Mouse (Mus musculus) embryonic facial prominence, embryonic 13.5 days (tissue): ENCODE results near the gene Olfr221. TPM values are rescaled to one million over a fixed set of nuclear protein-coding genes. Genes with fewer than 3 reads are reported as not detected.
A peak's percentile ranks its signal among the peaks of the same experiment; 100 is the strongest.

Source experiments
- ATAC-seq: fragments of 200-750 bp; cut with Nextera tagmentation; 2 replicates; pipeline ENCODE4 v1.8.0; 2017; ENCODE audit warnings: low read depth; ENCODE audit not compliant: insufficient number of reproducible peaks, insufficient read depth, low FRiP score, low TSS enrichment
- H3K27ac ChIP-seq: fragments of 300-500 bp; sonication (generic); 2 replicates; pipeline ENCODE4 v1.5.1; 2015; ENCODE audit warnings: moderate library complexity, mild to moderate bottlenecking, inconsistent platforms
- H3K27me3 ChIP-seq: fragments of 300-500 bp; sonication (generic); 2 replicates; pipeline ENCODE4 v1.6.1; 2015; ENCODE audit warnings: mild to moderate bottlenecking, inconsistent platforms
- H3K36me3 ChIP-seq: fragments of 300-500 bp; sonication (generic); 2 replicates; pipeline ENCODE4 v1.6.1; 2015; ENCODE audit warnings: mild to moderate bottlenecking, inconsistent platforms
- H3K4me1 ChIP-seq: fragments of 300-500 bp; sonication (generic); 2 replicates; pipeline ENCODE4 v1.6.1; 2015; ENCODE audit warnings: inconsistent platforms
- H3K4me2 ChIP-seq: fragments of 300-500 bp; sonication (generic); 2 replicates; pipeline ENCODE4 v1.6.1; 2015; ENCODE audit warnings: moderate library complexity, mild to moderate bottlenecking, inconsistent platforms
- H3K4me3 ChIP-seq: fragments of 300-500 bp; sonication (generic); 2 replicates; pipeline ENCODE4 v1.5.1; 2015; ENCODE audit warnings: mild to moderate bottlenecking, inconsistent platforms
- H3K9ac ChIP-seq: fragments of 300-500 bp; sonication (generic); 2 replicates; pipeline ENCODE4 v1.6.1; 2015; ENCODE audit warnings: mild to moderate bottlenecking, inconsistent platforms
- H3K9me3 ChIP-seq: fragments of 300-500 bp; sonication (generic); 2 replicates; pipeline ENCODE4 v1.6.1; 2016; ENCODE audit warnings: inconsistent platforms
- whole genome bisulfite sequencing: fragments of 180-500 bp; shearing (Covaris S2); methylation state at CpG from one replicate; pipeline ENCODE4 v1.1.7; 2015; ENCODE audit warnings: mixed read lengths; 5-methylcytosine and 5-hydroxymethylcytosine counted together
- polyA plus RNA-seq: library from polyadenylated mRNA; unstranded; fragments of >200 nt; fragmentation: Nextera tagmentation; extraction: Ambion mirVana; gene quantifications from 2 replicates; pipeline ENCODE4 v1.2.1, GENCODE M21; 2015

Olfr221 gene
- polyA plus RNA-seq, 1 experiment from 2014 or later: not detected

- 75% methylated on average over 17 of the region's 17 CpGs for WGBS
- no peak overlapping the region for H3K27ac ChIP-seq
- no peaks in the 10 kb centered on the region for H3K4me1 ChIP-seq
- no peak for ATAC-seq
- no peak overlapping the region for H3K4me3 ChIP-seq
- no peak overlapping the region for H3K9ac ChIP-seq
- H3K4me2 ChIP-seq: no peak overlapping the region
- H3K9me3 ChIP-seq: no peaks in the 10 kb centered on the region
- peaks cover 92% of the 10 kb centered on the region for H3K36me3 ChIP-seq
- no peaks in the 10 kb centered on the region for H3K27me3 ChIP-seq
Observed at GRCm38 (mm10) chr14:51996866-51997265, 45.4 kb downstream of the Olfr221 start.

GRCm38 (mm10) chr14:51996231-51996841 is 45.9 kb downstream of the Olfr221 start:
- WGBS: 88% methylated on average over 13 of the region's 13 CpGs
- Histone ChIP-seq H3K4me2 (no peak overlapping the region), H3K9me3 (no peaks in the 10 kb centered on the region), H3K4me1 (no peaks in the 10 kb centered on the region), H3K4me3 (no peak overlapping the region), H3K9ac (no peak overlapping the region), H3K27me3 (no peaks in the 10 kb centered on the region), H3K36me3 (peaks cover 92% of the 10 kb centered on the region), H3K27ac (no peak overlapping the region)
- no peak for ATAC-seq

DNA sequence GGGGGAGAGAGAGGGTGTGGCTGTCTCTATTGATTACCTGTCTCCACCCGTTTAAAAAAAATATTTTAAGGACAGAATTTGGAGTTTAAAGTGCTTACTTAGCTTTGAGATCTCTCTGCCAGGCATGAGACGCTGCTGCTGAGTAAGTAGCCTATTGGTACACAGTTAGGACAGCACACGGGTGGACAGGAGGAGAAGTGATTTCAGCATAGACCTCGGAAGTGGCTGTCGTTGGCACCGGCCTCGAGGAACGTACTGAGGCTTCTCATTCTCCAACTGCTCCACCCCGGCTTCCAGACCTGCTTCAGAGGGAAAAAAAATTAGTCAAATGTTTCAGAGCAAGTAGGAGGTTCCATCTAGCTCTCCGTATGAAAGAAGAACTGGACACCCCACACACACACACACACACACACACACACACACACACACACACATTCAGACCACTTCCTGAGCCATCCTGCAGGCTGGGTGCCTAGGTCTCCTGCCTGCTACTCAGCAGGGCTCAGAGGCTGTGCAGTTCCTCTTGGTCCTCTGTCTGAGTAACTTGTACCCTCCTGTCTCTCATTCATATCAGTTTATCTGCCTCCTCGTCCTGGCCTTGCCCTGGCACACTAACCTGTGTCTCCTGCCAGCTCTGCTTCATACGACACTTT is 46.9 kb downstream of the Olfr221 start:
- peaks cover 94% of the 10 kb centered on the region for H3K36me3 ChIP-seq
- no peak for ATAC-seq
- H3K9me3 ChIP-seq: no peaks in the 10 kb centered on the region
- H3K4me2 ChIP-seq: no peak overlapping the region
- WGBS: 74% methylated on average over 12 of the region's 12 CpGs
- H3K4me1 ChIP-seq: no peaks in the 10 kb centered on the region
- H3K4me3 ChIP-seq: no peak overlapping the region
- no peaks in the 10 kb centered on the region for H3K27me3 ChIP-seq
- no peak overlapping the region for H3K9ac ChIP-seq
- no peak overlapping the region for H3K27ac ChIP-seq

DNA sequence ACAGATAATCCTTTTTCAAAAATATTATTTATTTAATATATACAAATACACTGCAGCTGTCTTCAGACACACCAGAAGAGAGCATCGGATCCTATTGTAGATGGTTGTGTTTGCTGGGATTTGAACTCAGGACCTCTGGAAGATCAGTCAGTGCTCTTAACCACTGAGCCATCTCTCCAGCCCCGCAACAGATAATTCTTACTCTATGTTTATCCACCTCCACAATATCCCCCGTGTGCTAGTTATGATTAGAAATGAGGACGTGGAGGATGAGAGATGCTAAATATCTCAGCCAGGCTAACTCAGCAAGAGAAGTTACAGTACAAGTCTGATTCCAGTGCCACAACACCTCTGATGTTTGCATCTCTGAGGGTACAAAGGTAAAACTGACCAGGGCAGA is 47.8 kb downstream of the Olfr221 start:
- H3K27me3 ChIP-seq: no peaks in the 10 kb centered on the region
- no peaks in the 10 kb centered on the region for H3K9me3 ChIP-seq
- ATAC-seq: no peak
- H3K4me3 ChIP-seq: no peak overlapping the region
- H3K36me3 ChIP-seq: peaks cover 94% of the 10 kb centered on the region
- WGBS: 93% methylated on average over 4 of the region's 4 CpGs
- H3K9ac ChIP-seq: no peak overlapping the region
- H3K4me1 ChIP-seq: 0 out of 2 replicates have a peak, but pooled peaks cover 1% of the 10 kb centered on the region
- H3K27ac ChIP-seq: no peak overlapping the region
- no peak overlapping the region for H3K4me2 ChIP-seq

- peaks cover 74% of the 10 kb centered on the region for H3K36me3 ChIP-seq
- peaks cover 28% of the 10 kb centered on the region for H3K4me1 ChIP-seq
- no peaks in the 10 kb centered on the region for H3K27me3 ChIP-seq
- no peaks in the 10 kb centered on the region for H3K9me3 ChIP-seq
- H3K4me3 ChIP-seq: no peak overlapping the region
- peak overlapping the region; percentile 54 for H3K9ac ChIP-seq
- H3K4me2 ChIP-seq: no peak overlapping the region
- WGBS: 57% methylated on average over 12 of the region's 12 CpGs
- H3K27ac ChIP-seq: no peak overlapping the region
- ATAC-seq: no peak
Observed at GRCm38 (mm10) chr14:51989461-51989970, 52.7 kb downstream of the Olfr221 start.

DNA sequence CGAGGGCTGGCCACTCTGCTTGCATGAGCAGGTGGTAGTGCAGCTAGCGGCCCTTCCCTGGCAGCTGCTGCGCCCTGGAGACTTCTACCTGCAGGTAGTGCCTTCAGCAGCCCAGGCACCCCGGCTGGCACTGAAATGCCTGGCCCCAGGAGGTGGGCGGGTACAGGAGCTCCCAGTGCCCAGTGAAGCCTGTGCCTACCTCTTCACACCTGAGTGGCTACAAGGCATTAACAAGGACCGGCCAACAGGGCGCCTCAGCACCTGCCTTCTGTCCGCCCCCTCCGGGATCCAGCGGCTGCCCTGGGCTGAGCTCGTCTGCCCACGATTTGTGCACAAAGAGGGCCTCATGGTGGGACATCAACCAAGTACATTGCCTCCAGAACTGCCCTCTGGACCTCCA is 53.5 kb downstream of the Olfr221 start:
- no peak for ATAC-seq
- Histone ChIP-seq H3K9me3 (no peaks in the 10 kb centered on the region), H3K4me1 (peaks cover 34% of the 10 kb centered on the region), H3K27ac (no peak overlapping the region), H3K27me3 (no peaks in the 10 kb centered on the region), H3K4me2 (no peak overlapping the region), H3K9ac (peak overlapping the region; percentile 54; the same call in 1 of the 2 replicates), H3K36me3 (peaks cover 66% of the 10 kb centered on the region), H3K4me3 (no peak overlapping the region)
- 77% methylated on average over 12 of the region's 12 CpGs for WGBS

GRCm38 (mm10) chr14:51987177-51987576 is 55.1 kb downstream of the Olfr221 start:
- H3K27ac ChIP-seq: no peak overlapping the region
- H3K4me1 ChIP-seq: peaks cover 39% of the 10 kb centered on the region
- H3K4me3 ChIP-seq: no peak overlapping the region
- 89% methylated on average over 6 of the region's 6 CpGs for WGBS
- H3K9ac ChIP-seq: no peak overlapping the region
- ATAC-seq: no peak
- H3K9me3 ChIP-seq: no peaks in the 10 kb centered on the region
- H3K36me3 ChIP-seq: peaks cover 55% of the 10 kb centered on the region
- H3K27me3 ChIP-seq: no peaks in the 10 kb centered on the region
- H3K4me2 ChIP-seq: peak overlapping the region; percentile 84; the same call in 1 of the 2 replicates

DNA sequence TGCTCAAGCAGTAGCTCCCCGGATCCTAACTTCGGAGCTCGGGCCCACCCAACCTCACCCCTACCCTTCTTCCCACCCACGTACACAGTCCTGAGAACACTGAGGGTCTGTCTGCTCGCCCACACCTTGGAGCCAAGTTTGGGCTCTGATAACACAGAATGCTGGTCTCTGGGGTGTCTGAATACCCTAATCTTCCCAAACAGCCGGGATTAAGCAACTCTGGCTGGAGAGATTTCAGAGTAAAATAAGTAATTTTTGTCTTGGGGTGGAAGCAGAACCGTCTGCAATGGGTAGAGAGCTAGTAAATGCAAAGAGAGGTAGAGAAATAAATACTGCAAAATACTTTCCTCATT is 56.1 kb downstream of the Olfr221 start:
- ATAC-seq: no peak
- H3K9ac ChIP-seq: peak overlapping the region; percentile 91
- H3K9me3 ChIP-seq: no peaks in the 10 kb centered on the region
- 3% methylated on average over 7 of the region's 7 CpGs for WGBS
- H3K27me3 ChIP-seq: no peaks in the 10 kb centered on the region
- peak overlapping the region; percentile 84 for H3K4me2 ChIP-seq
- peak overlapping the region; percentile 98 for H3K27ac ChIP-seq
- H3K4me3 ChIP-seq: peak overlapping the region; percentile 77
- H3K36me3 ChIP-seq: peaks cover 45% of the 10 kb centered on the region
- peaks cover 39% of the 10 kb centered on the region for H3K4me1 ChIP-seq

- peak overlapping the region; percentile 84 for H3K4me2 ChIP-seq
- H3K9me3 ChIP-seq: no peaks in the 10 kb centered on the region
- ATAC-seq: peak; percentile 79
- H3K4me1 ChIP-seq: peaks cover 39% of the 10 kb centered on the region
- H3K27me3 ChIP-seq: no peaks in the 10 kb centered on the region
- H3K27ac ChIP-seq: peak overlapping the region; percentile 98
- peaks cover 39% of the 10 kb centered on the region for H3K36me3 ChIP-seq
- H3K9ac ChIP-seq: peak overlapping the region; percentile 91
- under 1% methylated on average over 27 of the region's 27 CpGs for WGBS
- peak overlapping the region; percentile 77 for H3K4me3 ChIP-seq
Observed at GRCm38 (mm10) chr14:51985301-51986152, 56.7 kb downstream of the Olfr221 start.

GRCm38 (mm10) chr14:51984247-51985231 is 57.7 kb downstream of the Olfr221 start, which contains the start of gene Arhgef40:
Arhgef40 (plus strand) TSS chr14:51984719.
- Histone ChIP-seq H3K4me2 (peak within 1 kb of the TSS; percentile 84), H3K4me1 (peaks cover 39% of the 10 kb centered on the region), H3K4me3 (peak within 1 kb of the TSS; percentile 77), H3K9me3 (no peaks in the 10 kb centered on the region), H3K36me3 (peaks cover 29% of the 10 kb centered on the region), H3K27me3 (no peaks in the 10 kb centered on the region), H3K27ac (peak within 1 kb of the TSS; percentile 98), H3K9ac (peak within 1 kb of the TSS; percentile 91)
- ATAC-seq: peak; percentile 89
- under 1% methylated on average over 47 of the region's 74 CpGs for WGBS
